Mouse (Mus musculus) kidney, embryonic 16.5 days (tissue): ENCODE data around the gene Ddt. TPM values are rescaled to one million over a fixed set of nuclear protein-coding genes. Genes with fewer than 3 reads are reported as not detected.

Source experiments
- ATAC-seq: fragments of 200-750 bp; cut with Nextera tagmentation; 2 replicates; pipeline ENCODE4 v1.8.0; 2017; ENCODE audit warnings: moderate TSS enrichment; ENCODE audit not compliant: low FRiP score, low TSS enrichment
- H3K27ac ChIP-seq: fragments of 300-500 bp; sonication (generic); 2 replicates; pipeline ENCODE4 v1.5.1; 2014; ENCODE audit warnings: low read length
- H3K27me3 ChIP-seq: fragments of 300-500 bp; sonication (generic); 2 replicates; pipeline ENCODE4 v1.6.1; 2014; ENCODE audit warnings: low read length, control low read depth, mixed read lengths; ENCODE audit not compliant: insufficient read depth
- H3K36me3 ChIP-seq: fragments of 300-500 bp; sonication (generic); 2 replicates; pipeline ENCODE4 v1.6.1; 2014; ENCODE audit warnings: low read length, control low read depth, mixed read lengths; ENCODE audit not compliant: insufficient read depth
- H3K4me1 ChIP-seq: fragments of 300-500 bp; sonication (generic); 2 replicates; pipeline ENCODE4 v1.6.1; 2014; ENCODE audit warnings: low read length, control low read depth, mixed read lengths; ENCODE audit not compliant: insufficient read depth
- H3K4me2 ChIP-seq: fragments of 300-500 bp; sonication (generic); replicated peaks from 2 replicates; pipeline ENCODE4 v1.6.1; 2014; ENCODE audit warnings: low read depth, low read length
- H3K4me3 ChIP-seq: fragments of 300-500 bp; sonication (generic); 2 replicates; pipeline ENCODE4 v1.5.1; 2014; ENCODE audit warnings: mild to moderate bottlenecking, low read length
- H3K9ac ChIP-seq: fragments of 300-500 bp; sonication (generic); replicated peaks from 2 replicates; pipeline ENCODE4 v1.6.1; 2014; ENCODE audit warnings: low read length
- H3K9me3 ChIP-seq: fragments of 300-500 bp; sonication (generic); 2 replicates; pipeline ENCODE4 v1.6.1; 2016; ENCODE audit warnings: low read length, control low read depth
- WGBS: fragments of 180-500 bp; shearing (Covaris S2); extraction: QIAGEN DNeasy Blood & Tissue Kit; methylation state at CpG from one replicate; pipeline ENCODE4 v1.1.7; 2014; 5-methylcytosine and 5-hydroxymethylcytosine counted together
- polyA plus RNA-seq: library from polyadenylated mRNA; unstranded; fragments of >200 nt; fragmentation: Nextera tagmentation; extraction: Ambion mirVana; gene quantifications from 2 replicates; pipeline ENCODE4 v1.2.1, GENCODE M21; 2015

Gene Ddt
- polyA plus RNA-seq, 1 experiment from 2014 or later: 80.2 TPM

GRCm38 (mm10) chr10:75790773-75791172 is 17.6 kb upstream of the Ddt start:
- Histone ChIP-seq H3K27ac (no peak overlapping the region), H3K9me3 (no peaks in the 10 kb centered on the region), H3K36me3 (no peaks in the 10 kb centered on the region), H3K4me3 (no peak overlapping the region), H3K4me2 (no peak overlapping the region), H3K9ac (no peak overlapping the region), H3K4me1 (peaks cover 12% of the 10 kb centered on the region), H3K27me3 (no peaks in the 10 kb centered on the region)
- ATAC-seq: no peak
- 18% methylated on average over 7 of the region's 7 CpGs for WGBS

- H3K4me3 ChIP-seq: no peak overlapping the region
- H3K4me2 ChIP-seq: no peak overlapping the region
- no peak overlapping the region for H3K27ac ChIP-seq
- H3K9ac ChIP-seq: no peak overlapping the region
- peaks cover 5% of the 10 kb centered on the region for H3K4me1 ChIP-seq
- H3K9me3 ChIP-seq: no peaks in the 10 kb centered on the region
- no peaks in the 10 kb centered on the region for H3K36me3 ChIP-seq
- no peaks in the 10 kb centered on the region for H3K27me3 ChIP-seq
- 69% methylated on average over 5 of the region's 5 CpGs for WGBS
- ATAC-seq: peak; percentile 15; the same call in 1 of the 2 replicates
Observed at GRCm38 (mm10) chr10:75789841-75790240, 16.6 kb upstream of the Ddt start.

GRCm38 (mm10) chr10:75789081-75789735 is 16.0 kb upstream of the Ddt start:
- H3K4me1 ChIP-seq: no peaks in the 10 kb centered on the region
- no peak for ATAC-seq
- no peak overlapping the region for H3K9ac ChIP-seq
- H3K27me3 ChIP-seq: no peaks in the 10 kb centered on the region
- 86% methylated on average over 6 of the region's 6 CpGs for WGBS
- no peak overlapping the region for H3K4me3 ChIP-seq
- no peak overlapping the region for H3K4me2 ChIP-seq
- H3K27ac ChIP-seq: no peak overlapping the region
- H3K9me3 ChIP-seq: no peaks in the 10 kb centered on the region
- no peaks in the 10 kb centered on the region for H3K36me3 ChIP-seq

- Histone ChIP-seq H3K9me3 (no peaks in the 10 kb centered on the region), H3K36me3 (no peaks in the 10 kb centered on the region), H3K4me2 (no peak overlapping the region), H3K4me3 (no peak overlapping the region), H3K27me3 (no peaks in the 10 kb centered on the region), H3K4me1 (no peaks in the 10 kb centered on the region), H3K9ac (no peak overlapping the region), H3K27ac (no peak overlapping the region)
- 84% methylated on average over 8 of the region's 8 CpGs for WGBS
- ATAC-seq: no peak
Observed at GRCm38 (mm10) chr10:75788277-75788676, 15.1 kb upstream of the Ddt start.

DNA sequence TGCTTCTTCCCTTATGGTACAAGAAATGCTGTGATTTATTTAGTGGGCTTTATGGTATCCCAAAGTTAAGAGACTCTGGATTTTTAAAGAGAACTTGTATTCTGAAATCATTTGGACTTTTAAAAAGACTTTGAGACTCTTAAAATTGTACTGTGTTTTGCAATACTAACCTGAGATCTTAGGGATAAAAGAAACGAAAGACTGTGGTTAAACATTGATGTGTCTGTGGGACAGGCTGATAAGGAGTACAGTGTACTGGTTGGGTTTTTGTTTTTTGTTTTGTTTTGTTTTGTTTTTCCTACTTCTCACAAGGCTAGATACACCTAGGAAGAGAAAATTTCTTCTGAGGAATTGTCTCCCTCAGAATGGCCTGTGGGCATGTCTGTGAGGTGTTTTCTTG is 12.2 kb upstream of the Ddt start:
- Histone ChIP-seq H3K4me3 (no peak overlapping the region), H3K27ac (no peak overlapping the region), H3K27me3 (no peaks in the 10 kb centered on the region), H3K4me2 (no peak overlapping the region), H3K9ac (no peak overlapping the region), H3K9me3 (no peaks in the 10 kb centered on the region), H3K36me3 (no peaks in the 10 kb centered on the region), H3K4me1 (0 out of 2 replicates have a peak, but pooled peaks cover 4% of the 10 kb centered on the region)
- no peak for ATAC-seq
- WGBS: 71% methylated on average over 1 of the region's 1 CpGs

DNA sequence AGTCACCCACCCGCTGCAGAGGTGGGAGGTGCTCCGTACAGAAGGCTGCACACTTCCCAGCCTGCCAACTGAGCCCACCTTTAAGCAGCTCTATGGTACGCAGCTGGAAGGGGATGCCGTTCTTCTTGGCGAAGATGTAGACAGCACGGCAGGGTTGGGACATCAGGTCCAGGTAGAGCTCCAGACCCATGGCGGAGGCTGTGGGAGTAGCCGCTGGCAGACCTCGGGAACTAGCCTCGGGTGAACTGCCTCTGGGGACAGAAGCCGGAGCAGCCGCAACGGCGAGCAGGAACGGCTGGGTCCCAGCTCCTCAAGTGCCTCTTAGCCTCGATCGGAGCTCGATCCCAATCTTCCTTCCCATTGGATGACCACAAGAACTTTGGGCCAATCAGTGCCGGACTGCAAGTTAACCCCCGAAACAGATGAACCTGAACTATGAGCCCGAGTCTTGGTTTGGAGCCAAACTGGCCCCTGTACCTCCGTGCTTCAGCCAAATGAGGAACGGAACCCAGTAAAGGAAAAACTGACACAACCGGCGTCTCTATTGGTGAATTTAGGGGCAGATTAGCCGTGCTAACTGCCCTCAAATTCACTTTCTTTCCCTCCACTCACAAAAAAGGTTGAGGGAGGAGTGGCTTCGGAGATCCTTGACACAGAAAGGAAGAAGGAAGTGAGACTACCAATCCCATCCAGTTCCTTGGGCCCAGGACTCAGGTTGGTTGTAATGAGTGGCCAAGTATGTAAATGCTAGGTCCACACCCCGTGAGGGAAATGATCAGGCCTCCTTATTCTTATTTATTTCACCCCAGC is 7.8 kb upstream of the Ddt start, which contains the start of the genes Gm20441 and Gstt3:
TSS of gene Gm20441 (minus strand) at position 186 of the 810 bp plus-strand sequence.
TSS of gene Gstt3 (minus strand) at position 646 of the 810 bp plus-strand sequence.
- WGBS: under 1% methylated on average over 28 of the region's 28 CpGs
- Histone ChIP-seq H3K27me3 (peaks cover 7% of the 10 kb centered on the region; the same call in 1 of the 2 replicates), H3K4me3 (peak within 1 kb of the TSS; percentile 53), H3K9me3 (peaks cover 3% of the 10 kb centered on the region; the same call in 1 of the 2 replicates), H3K4me1 (peaks cover 12% of the 10 kb centered on the region), H3K36me3 (no peaks in the 10 kb centered on the region), H3K4me2 (peak within 1 kb of the TSS; percentile 78), H3K27ac (peak within 1 kb of the TSS; percentile 90), H3K9ac (peak within 1 kb of the TSS; percentile 69)
- peak; percentile 88 for ATAC-seq

DNA sequence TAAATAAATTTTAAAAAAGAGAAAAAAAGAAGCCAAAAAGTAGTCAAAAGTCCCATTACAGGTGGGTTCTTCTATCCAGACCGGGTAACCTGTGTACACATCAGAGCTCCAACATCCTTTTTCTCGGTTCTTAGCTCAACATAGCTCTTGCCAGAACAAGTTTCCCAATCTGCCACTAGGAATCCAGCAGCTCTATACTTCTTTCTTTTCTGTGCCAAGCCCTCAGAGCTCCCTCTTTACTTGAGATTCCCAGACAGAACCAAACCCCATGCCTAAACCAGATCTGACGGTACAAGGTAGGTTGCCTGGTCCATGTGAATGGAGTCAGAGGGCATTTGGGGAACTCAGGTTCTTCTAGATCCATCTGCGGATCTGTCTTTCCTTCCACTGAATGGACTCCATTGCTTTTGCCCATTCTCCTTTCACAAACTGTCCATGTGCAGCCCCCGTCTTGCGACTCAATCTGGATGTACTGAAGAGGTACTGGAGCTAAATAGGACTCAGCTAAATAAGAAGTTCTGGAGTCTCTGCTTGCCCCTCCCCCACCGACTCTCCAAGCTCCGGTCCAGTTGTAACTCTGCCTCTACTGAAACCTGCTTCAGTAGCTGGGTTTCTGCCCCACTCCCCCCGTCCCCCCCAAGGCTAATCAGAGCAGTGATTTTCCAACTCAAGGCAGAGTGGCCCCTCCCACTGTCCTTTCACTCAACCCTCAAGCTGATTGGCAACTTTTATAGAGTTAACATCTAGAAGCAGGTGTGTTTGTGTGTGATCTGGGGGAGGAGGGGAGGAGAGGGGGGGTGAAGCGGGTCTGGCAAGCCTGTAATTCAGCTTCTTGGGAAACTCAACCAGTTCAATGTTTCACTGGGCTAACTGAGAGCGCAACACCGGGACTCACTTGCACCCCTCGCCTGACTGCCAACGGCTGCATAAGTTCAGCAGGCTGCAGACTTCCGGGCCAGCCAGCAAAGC is 6.3 kb upstream of the Ddt start:
- 31% methylated on average over 15 of the region's 15 CpGs for WGBS
- peak overlapping the region; percentile 78 for H3K4me2 ChIP-seq
- ATAC-seq: peak; percentile 25; the same call in 1 of the 2 replicates
- H3K27me3 ChIP-seq: peaks cover 7% of the 10 kb centered on the region; the same call in 1 of the 2 replicates
- H3K9me3 ChIP-seq: peaks cover 3% of the 10 kb centered on the region; the same call in 1 of the 2 replicates
- H3K36me3 ChIP-seq: no peaks in the 10 kb centered on the region
- H3K4me3 ChIP-seq: peak overlapping the region; percentile 53
- peaks cover 12% of the 10 kb centered on the region for H3K4me1 ChIP-seq
- H3K27ac ChIP-seq: peak overlapping the region; percentile 90
- peak overlapping the region; percentile 40 for H3K9ac ChIP-seq

DNA sequence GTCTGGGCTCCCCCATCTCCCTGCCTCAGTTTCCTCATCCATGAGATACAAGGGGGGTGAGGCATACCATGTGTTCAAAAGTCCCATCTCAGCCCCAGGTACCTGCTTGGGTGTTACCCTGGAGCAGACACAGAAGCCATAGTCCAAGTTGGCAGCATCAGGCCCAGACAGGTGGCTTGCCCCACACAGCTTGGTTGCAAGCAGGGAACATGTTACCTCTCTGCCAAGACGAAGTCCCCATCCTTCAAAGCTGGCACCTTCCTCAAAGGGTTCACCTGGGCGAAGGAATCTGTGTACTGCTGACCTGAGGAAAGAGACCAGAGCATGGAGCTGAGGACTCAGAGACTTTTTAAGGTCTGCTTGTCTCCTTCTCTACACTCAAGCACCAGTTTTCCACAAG is 4.7 kb upstream of the Ddt start:
- peaks cover 12% of the 10 kb centered on the region for H3K4me1 ChIP-seq
- no peak overlapping the region for H3K9ac ChIP-seq
- no peak overlapping the region for H3K4me2 ChIP-seq
- H3K4me3 ChIP-seq: no peak overlapping the region
- no peak overlapping the region for H3K27ac ChIP-seq
- ATAC-seq: no peak
- peaks cover 3% of the 10 kb centered on the region; the same call in 1 of the 2 replicates for H3K9me3 ChIP-seq
- WGBS: 76% methylated on average over 2 of the region's 2 CpGs
- no peaks in the 10 kb centered on the region for H3K36me3 ChIP-seq
- peaks cover 7% of the 10 kb centered on the region; the same call in 1 of the 2 replicates for H3K27me3 ChIP-seq

GRCm38 (mm10) chr10:75776562-75776961 is 3.3 kb upstream of the Ddt start:
- 93% methylated on average over 6 of the region's 6 CpGs for WGBS
- no peak for ATAC-seq

More at GRCm38 (mm10) chr10:75776562-75776961, 3.3 kb upstream of the Ddt start:
- Histone ChIP-seq H3K4me2 (no peak overlapping the region), H3K36me3 (no peaks in the 10 kb centered on the region), H3K9me3 (peaks cover 3% of the 10 kb centered on the region; the same call in 1 of the 2 replicates), H3K27ac (no peak overlapping the region), H3K4me3 (no peak overlapping the region), H3K9ac (no peak overlapping the region), H3K27me3 (peaks cover 7% of the 10 kb centered on the region; the same call in 1 of the 2 replicates), H3K4me1 (peaks cover 20% of the 10 kb centered on the region)
